Mouse (Mus musculus) embryonic facial prominence, embryonic 10.5 days (tissue): ENCODE measurements at regions not wholly inside any gene's neighbourhood (a gene's known extent, or its start where the extent isn't known, plus 50 kb on each side); places are given as distances from the start of the nearest gene placed in this dataset.

Source experiments
- DNase-seq: peaks from one replicate; pipeline ENCODE4 v3.0.0-alpha.2; 2017; ENCODE audit warnings: low spot score
- H3K27ac ChIP-seq: fragments of 300-500 bp; sonication (generic); replicated peaks from 2 replicates; pipeline ENCODE4 v1.5.1; 2016; ENCODE audit warnings: mild to moderate bottlenecking
- H3K27me3 ChIP-seq: fragments of 300-500 bp; sonication (generic); replicated peaks from 2 replicates; pipeline ENCODE4 v1.6.1; 2016; ENCODE audit warnings: low read depth, mild to moderate bottlenecking; ENCODE audit not compliant: poor library complexity, severe bottlenecking
- H3K36me3 ChIP-seq: fragments of 300-500 bp; sonication (generic); replicated peaks from 2 replicates; pipeline ENCODE4 v1.6.1; 2016; ENCODE audit warnings: mild to moderate bottlenecking, moderate library complexity
- H3K4me1 ChIP-seq: fragments of 300-500 bp; sonication (generic); 2 replicates; pipeline ENCODE4 v1.6.1; 2016
- H3K4me3 ChIP-seq: fragments of 300-500 bp; sonication (generic); 2 replicates; pipeline ENCODE4 v1.5.1; 2016; ENCODE audit warnings: mild to moderate bottlenecking, moderate library complexity
- H3K9me3 ChIP-seq: fragments of 300-500 bp; sonication (generic); 2 replicates; pipeline ENCODE4 v1.6.1; 2016; ENCODE audit warnings: mild to moderate bottlenecking
- WGBS: fragments of 180-500 bp; shearing (Covaris S2); methylation state at CpG from one replicate; pipeline ENCODE4 v1.1.7; 2016; 5-methylcytosine and 5-hydroxymethylcytosine counted together

- Histone ChIP-seq H3K4me3 (no peak overlapping the region), H3K9me3 (no peaks in the 10 kb centered on the region), H3K4me1 (peaks cover 46% of the 10 kb centered on the region), H3K27me3 (no peaks in the 10 kb centered on the region), H3K27ac (0 out of 2 replicates have a peak overlapping the region, but pooled peaks have one; percentile 35), H3K36me3 (peaks cover 86% of the 10 kb centered on the region)
- no peak for DNase-seq
- WGBS: 80% methylated on average over 4 of the region's 4 CpGs
Measured at GRCm38 (mm10) chr9:41590164-41590563, 428.7 kb upstream of the Ubash3b start.

GRCm38 (mm10) chr9:41588466-41589425 lies 427.2 kb upstream of the Ubash3b start:
- no peaks in the 10 kb centered on the region for H3K27me3 ChIP-seq
- 86% methylated on average over 9 of the region's 9 CpGs for WGBS
- H3K27ac ChIP-seq: no peak overlapping the region
- H3K4me1 ChIP-seq: peaks cover 44% of the 10 kb centered on the region
- peaks cover 82% of the 10 kb centered on the region for H3K36me3 ChIP-seq
- no peak overlapping the region for H3K4me3 ChIP-seq
- no peaks in the 10 kb centered on the region for H3K9me3 ChIP-seq
- no peak for DNase-seq

- H3K27me3 ChIP-seq: no peaks in the 10 kb centered on the region
- H3K36me3 ChIP-seq: peaks cover 72% of the 10 kb centered on the region
- peaks cover 45% of the 10 kb centered on the region for H3K4me1 ChIP-seq
- H3K4me3 ChIP-seq: no peak overlapping the region; the same call in 1 of the 2 replicates
- 62% methylated on average over 4 of the region's 4 CpGs for WGBS
- no peak overlapping the region for H3K27ac ChIP-seq
- no peaks in the 10 kb centered on the region for H3K9me3 ChIP-seq
- DNase-seq: no peak
Measured at GRCm38 (mm10) chr9:41587762-41588161, 426.3 kb upstream of the Ubash3b start.

- peaks cover 45% of the 10 kb centered on the region for H3K4me1 ChIP-seq
- DNase-seq: no peak
- H3K27me3 ChIP-seq: no peaks in the 10 kb centered on the region
- H3K27ac ChIP-seq: peak overlapping the region; percentile 97; the same call in 1 of the 2 replicates
- H3K4me3 ChIP-seq: peak overlapping the region; percentile 79; the same call in 1 of the 2 replicates
- WGBS: 85% methylated on average over 4 of the region's 4 CpGs
- peaks cover 66% of the 10 kb centered on the region for H3K36me3 ChIP-seq
- H3K9me3 ChIP-seq: no peaks in the 10 kb centered on the region
Measured at GRCm38 (mm10) chr9:41586966-41587570, 425.6 kb upstream of the Ubash3b start.

- H3K4me1 ChIP-seq: peaks cover 45% of the 10 kb centered on the region
- no peaks in the 10 kb centered on the region for H3K27me3 ChIP-seq
- peak overlapping the region; percentile 79 for H3K4me3 ChIP-seq
- no peaks in the 10 kb centered on the region for H3K9me3 ChIP-seq
- WGBS: 90% methylated on average over 7 of the region's 7 CpGs
- DNase-seq: no peak
- peak overlapping the region; percentile 97; the same call in 1 of the 2 replicates for H3K27ac ChIP-seq
- H3K36me3 ChIP-seq: peaks cover 58% of the 10 kb centered on the region
Measured at GRCm38 (mm10) chr9:41586291-41586690, 424.8 kb upstream of the Ubash3b start.

GRCm38 (mm10) chr9:41585771-41586170 lies 424.3 kb upstream of the Ubash3b start:
- WGBS: 57% methylated on average over 5 of the region's 5 CpGs
- Histone ChIP-seq H3K4me1 (peaks cover 45% of the 10 kb centered on the region), H3K36me3 (peaks cover 53% of the 10 kb centered on the region), H3K4me3 (peak overlapping the region; percentile 79), H3K27ac (peak overlapping the region; percentile 97), H3K9me3 (no peaks in the 10 kb centered on the region), H3K27me3 (no peaks in the 10 kb centered on the region)
- DNase-seq: peak; percentile 27

GRCm38 (mm10) chr9:41585012-41585411 lies 423.5 kb upstream of the Ubash3b start:
- Histone ChIP-seq H3K4me1 (peaks cover 45% of the 10 kb centered on the region), H3K27ac (peak overlapping the region; percentile 97), H3K4me3 (peak overlapping the region; percentile 79), H3K27me3 (no peaks in the 10 kb centered on the region), H3K36me3 (peaks cover 45% of the 10 kb centered on the region), H3K9me3 (no peaks in the 10 kb centered on the region)
- 58% methylated on average over 7 of the region's 7 CpGs for WGBS
- no peak for DNase-seq

GRCm38 (mm10) chr9:41583711-41584329 lies 422.3 kb upstream of the Ubash3b start:
- Histone ChIP-seq H3K27ac (peak overlapping the region; percentile 97), H3K4me3 (peak overlapping the region; percentile 79), H3K9me3 (no peaks in the 10 kb centered on the region), H3K36me3 (peaks cover 33% of the 10 kb centered on the region), H3K27me3 (no peaks in the 10 kb centered on the region), H3K4me1 (peaks cover 45% of the 10 kb centered on the region)
- 22% methylated on average over 8 of the region's 8 CpGs for WGBS
- peak; percentile 71 for DNase-seq

- no peaks in the 10 kb centered on the region for H3K9me3 ChIP-seq
- H3K36me3 ChIP-seq: peaks cover 28% of the 10 kb centered on the region
- peak overlapping the region; percentile 97 for H3K27ac ChIP-seq
- H3K4me3 ChIP-seq: peak overlapping the region; percentile 79
- 58% methylated on average over 8 of the region's 8 CpGs for WGBS
- DNase-seq: no peak
- no peaks in the 10 kb centered on the region for H3K27me3 ChIP-seq
- H3K4me1 ChIP-seq: peaks cover 48% of the 10 kb centered on the region
Measured at GRCm38 (mm10) chr9:41583276-41583675, 421.8 kb upstream of the Ubash3b start.

- peaks cover 23% of the 10 kb centered on the region for H3K36me3 ChIP-seq
- H3K27me3 ChIP-seq: no peaks in the 10 kb centered on the region
- peak overlapping the region; percentile 79 for H3K4me3 ChIP-seq
- 37% methylated on average over 5 of the region's 5 CpGs for WGBS
- DNase-seq: no peak
- H3K9me3 ChIP-seq: no peaks in the 10 kb centered on the region
- peak overlapping the region; percentile 97 for H3K27ac ChIP-seq
- H3K4me1 ChIP-seq: peaks cover 52% of the 10 kb centered on the region
Measured at GRCm38 (mm10) chr9:41582711-41583236, 421.3 kb upstream of the Ubash3b start.

- Histone ChIP-seq H3K4me3 (peak overlapping the region; percentile 79), H3K27me3 (no peaks in the 10 kb centered on the region), H3K9me3 (no peaks in the 10 kb centered on the region), H3K27ac (peak overlapping the region; percentile 97), H3K36me3 (peaks cover 17% of the 10 kb centered on the region), H3K4me1 (peaks cover 49% of the 10 kb centered on the region)
- WGBS: 39% methylated on average over 8 of the region's 8 CpGs
- DNase-seq: peak; percentile 60
Measured at GRCm38 (mm10) chr9:41582171-41582570, 420.7 kb upstream of the Ubash3b start.

GRCm38 (mm10) chr9:41581741-41582140 lies 420.2 kb upstream of the Ubash3b start:
- WGBS: 9% methylated on average over 9 of the region's 9 CpGs
- Histone ChIP-seq H3K36me3 (peaks cover 12% of the 10 kb centered on the region), H3K4me1 (peaks cover 45% of the 10 kb centered on the region)

More at GRCm38 (mm10) chr9:41581741-41582140, 420.2 kb upstream of the Ubash3b start:
- peak overlapping the region; percentile 97 for H3K27ac ChIP-seq
- H3K9me3 ChIP-seq: no peaks in the 10 kb centered on the region
- no peaks in the 10 kb centered on the region for H3K27me3 ChIP-seq
- peak overlapping the region; percentile 79 for H3K4me3 ChIP-seq
- peak; percentile 25 for DNase-seq
